Mouse (Mus musculus): ENCODE measurements around the gene Adra2a. TPM values are rescaled to one million over a fixed set of nuclear protein-coding genes. Genes with fewer than 3 reads are reported as not detected.

Adra2a gene
- polyA plus RNA-seq, 1 experiment from 2014 or later: 4.1 TPM

DNA sequence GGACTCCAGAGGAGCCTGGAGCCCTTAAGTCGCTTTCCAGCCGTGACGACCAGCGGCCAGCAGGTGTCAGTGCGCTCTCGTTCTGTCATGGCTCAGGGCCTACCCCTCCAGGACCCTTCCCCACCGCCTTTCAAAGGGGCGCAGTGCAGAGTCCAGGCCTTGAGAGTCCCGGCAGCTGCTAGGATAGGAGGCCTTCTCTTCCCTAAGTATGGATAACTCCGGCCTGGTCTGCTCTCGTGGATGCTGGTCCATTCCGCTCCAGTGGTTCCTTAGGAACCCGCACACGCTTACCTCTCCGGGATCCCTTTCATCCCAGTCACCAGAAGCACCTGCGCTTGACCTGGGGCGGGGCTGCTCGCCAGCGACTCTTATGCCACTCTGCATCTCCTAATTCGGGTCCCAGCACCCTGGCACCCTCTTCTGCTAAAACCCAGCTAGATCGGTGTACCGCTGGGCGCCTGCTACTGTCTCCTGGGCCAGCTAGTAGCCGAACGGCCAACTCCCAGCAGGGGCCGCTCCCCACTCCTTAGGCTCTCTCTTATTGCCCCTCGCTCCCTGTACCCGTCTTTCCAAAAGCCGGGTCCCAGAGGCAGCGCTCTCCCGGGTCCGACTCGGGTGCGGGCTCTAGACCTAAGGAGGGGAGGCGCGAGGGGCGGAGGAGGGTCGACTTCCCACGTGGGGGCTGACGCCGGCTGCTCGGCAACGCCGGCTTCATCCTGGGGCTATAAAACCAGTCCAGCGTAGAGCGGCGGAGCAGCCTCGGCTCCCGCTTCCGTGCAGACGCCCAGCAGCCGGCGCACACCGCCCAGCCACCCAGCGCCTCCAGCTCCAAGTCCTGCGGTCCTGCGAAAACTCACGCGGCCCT lies 788 bp downstream of the Adra2a start:
- peak; percentile 86 for ATAC-seq (ENCODE audit: low FRiP score, low TSS enrichment)
- Histone ChIP-seq H3K9me3 (ENCODE audit: control insufficient read depth, low read length) (no peaks in the 10 kb centered on the region), H3K4me2 (ENCODE audit: low read length) (peak overlapping the region; percentile 100), H3K4me3 (replicated peaks; ENCODE audit: low read depth, low read length) (peak overlapping the region; percentile 60), H3K27ac (replicated peaks; ENCODE audit: low read depth, low read length) (peak overlapping the region; percentile 61), H3K36me3 (ENCODE audit: control insufficient read depth, insufficient read depth, low read length) (no peaks in the 10 kb centered on the region), H3K4me1 (ENCODE audit: control insufficient read depth, insufficient read depth, low read length) (peaks cover 22% of the 10 kb centered on the region), H3K9ac (replicated peaks; ENCODE audit: low read length) (peak overlapping the region; percentile 64), H3K27me3 (ENCODE audit: control insufficient read depth, insufficient read depth, low read length) (peaks cover 46% of the 10 kb centered on the region)
- peak; percentile 95 for DNase-seq
- WGBS: under 1% methylated on average over 58 of the region's 59 CpGs

DNA sequence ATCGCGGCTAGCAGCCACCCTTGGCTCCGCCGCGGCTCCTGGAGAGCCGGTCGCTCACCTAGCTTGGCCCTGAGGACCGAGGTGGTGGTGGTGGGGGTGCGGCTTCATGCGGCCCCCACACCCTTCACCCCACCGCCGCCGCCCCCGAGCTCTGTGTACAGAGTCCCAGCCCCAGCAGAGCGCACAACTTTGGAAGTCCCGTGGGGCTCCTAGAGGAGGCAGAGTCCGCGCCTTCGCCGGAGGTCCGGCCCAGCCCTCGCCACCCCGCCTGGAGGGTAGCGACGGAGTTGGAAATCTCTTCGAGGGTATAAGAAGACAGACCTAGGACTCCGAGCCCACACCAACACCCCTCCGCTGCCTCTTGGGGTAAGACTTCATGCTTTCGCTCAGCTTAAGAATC lies 1.5 kb downstream of the Adra2a start:
- Histone ChIP-seq H3K4me3 (replicated peaks; ENCODE audit: low read depth, low read length) (peak overlapping the region; percentile 60), H3K27me3 (ENCODE audit: control insufficient read depth, insufficient read depth, low read length) (peaks cover 48% of the 10 kb centered on the region), H3K4me2 (ENCODE audit: low read length) (peak overlapping the region; percentile 100), H3K9me3 (ENCODE audit: control insufficient read depth, low read length) (no peaks in the 10 kb centered on the region), H3K36me3 (ENCODE audit: control insufficient read depth, insufficient read depth, low read length) (no peaks in the 10 kb centered on the region), H3K27ac (replicated peaks; ENCODE audit: low read depth, low read length) (peak overlapping the region; percentile 61; the same call in 1 of the 2 replicates), H3K9ac (replicated peaks; ENCODE audit: low read length) (peak overlapping the region; percentile 64), H3K4me1 (ENCODE audit: control insufficient read depth, insufficient read depth, low read length) (peaks cover 22% of the 10 kb centered on the region)
- WGBS: under 1% methylated on average over 29 of the region's 29 CpGs
- DNase-seq: peak; percentile 53
- ATAC-seq (ENCODE audit: low FRiP score, low TSS enrichment): 0 out of 2 replicates have a peak, but pooled peaks have one; percentile 2

DNA sequence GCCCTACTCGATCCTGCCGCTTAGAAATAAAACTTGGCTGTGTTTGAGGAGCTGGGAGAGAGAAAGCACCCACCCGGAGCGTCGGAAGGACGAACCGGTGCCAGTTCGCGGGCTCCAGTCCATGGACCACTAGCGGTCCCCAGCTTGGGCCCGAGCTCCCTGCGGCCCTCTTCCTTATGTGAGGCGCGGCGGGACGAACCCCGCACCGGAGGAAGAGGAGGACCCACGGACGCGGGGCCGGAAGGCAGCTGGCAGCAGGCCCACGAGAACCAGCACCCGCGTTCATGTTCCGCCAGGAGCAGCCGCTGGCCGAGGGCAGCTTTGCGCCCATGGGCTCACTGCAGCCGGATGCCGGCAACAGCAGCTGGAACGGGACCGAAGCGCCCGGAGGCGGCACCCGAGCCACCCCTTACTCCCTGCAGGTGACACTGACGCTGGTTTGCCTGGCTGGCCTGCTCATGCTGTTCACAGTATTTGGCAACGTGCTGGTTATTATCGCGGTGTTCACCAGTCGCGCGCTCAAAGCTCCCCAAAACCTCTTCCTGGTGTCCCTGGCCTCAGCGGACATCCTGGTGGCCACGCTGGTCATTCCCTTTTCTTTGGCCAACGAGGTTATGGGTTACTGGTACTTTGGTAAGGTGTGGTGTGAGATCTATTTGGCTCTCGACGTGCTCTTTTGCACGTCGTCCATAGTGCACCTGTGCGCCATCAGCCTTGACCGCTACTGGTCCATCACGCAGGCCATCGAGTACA lies 2.2 kb downstream of the Adra2a start:
- H3K27me3 ChIP-seq (ENCODE audit: control insufficient read depth, insufficient read depth, low read length): peaks cover 48% of the 10 kb centered on the region
- H3K4me3 ChIP-seq (replicated peaks; ENCODE audit: low read depth, low read length): peak overlapping the region; percentile 60
- H3K4me2 ChIP-seq (ENCODE audit: low read length): peak overlapping the region; percentile 100
- no peak for ATAC-seq (ENCODE audit: low FRiP score, low TSS enrichment)
- H3K4me1 ChIP-seq (ENCODE audit: control insufficient read depth, insufficient read depth, low read length): peaks cover 22% of the 10 kb centered on the region
- WGBS: 2% methylated on average over 54 of the region's 55 CpGs
- H3K9me3 ChIP-seq (ENCODE audit: control insufficient read depth, low read length): no peaks in the 10 kb centered on the region
- H3K27ac ChIP-seq (replicated peaks; ENCODE audit: low read depth, low read length): 0 out of 2 replicates have a peak overlapping the region, but pooled peaks have one; percentile 26
- DNase-seq: peak; percentile 54
- peak overlapping the region; percentile 57 for H3K9ac ChIP-seq (replicated peaks; ENCODE audit: low read length)
- H3K36me3 ChIP-seq (ENCODE audit: control insufficient read depth, insufficient read depth, low read length): no peaks in the 10 kb centered on the region

DNA sequence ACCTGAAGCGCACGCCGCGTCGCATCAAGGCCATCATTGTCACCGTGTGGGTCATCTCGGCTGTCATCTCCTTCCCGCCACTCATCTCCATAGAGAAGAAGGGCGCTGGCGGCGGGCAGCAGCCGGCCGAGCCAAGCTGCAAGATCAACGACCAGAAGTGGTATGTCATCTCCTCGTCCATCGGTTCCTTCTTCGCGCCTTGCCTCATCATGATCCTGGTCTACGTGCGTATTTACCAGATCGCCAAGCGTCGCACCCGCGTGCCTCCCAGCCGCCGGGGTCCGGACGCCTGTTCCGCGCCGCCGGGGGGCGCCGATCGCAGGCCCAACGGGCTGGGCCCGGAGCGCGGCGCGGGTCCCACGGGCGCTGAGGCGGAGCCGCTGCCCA lies 2.7 kb downstream of the Adra2a start:
- ATAC-seq (ENCODE audit: low FRiP score, low TSS enrichment): no peak
- no peaks in the 10 kb centered on the region for H3K36me3 ChIP-seq (ENCODE audit: control insufficient read depth, insufficient read depth, low read length)
- DNase-seq: peak; percentile 61
- no peak overlapping the region for H3K27ac ChIP-seq (replicated peaks; ENCODE audit: low read depth, low read length)
- peak overlapping the region; percentile 57; the same call in 1 of the 2 replicates for H3K9ac ChIP-seq (replicated peaks; ENCODE audit: low read length)
- no peaks in the 10 kb centered on the region for H3K9me3 ChIP-seq (ENCODE audit: control insufficient read depth, low read length)
- H3K27me3 ChIP-seq (ENCODE audit: control insufficient read depth, insufficient read depth, low read length): peaks cover 48% of the 10 kb centered on the region
- H3K4me3 ChIP-seq (replicated peaks; ENCODE audit: low read depth, low read length): peak overlapping the region; percentile 60
- peaks cover 22% of the 10 kb centered on the region for H3K4me1 ChIP-seq (ENCODE audit: control insufficient read depth, insufficient read depth, low read length)
- WGBS: under 1% methylated on average over 46 of the region's 46 CpGs
- H3K4me2 ChIP-seq (ENCODE audit: low read length): peak overlapping the region; percentile 100

DNA sequence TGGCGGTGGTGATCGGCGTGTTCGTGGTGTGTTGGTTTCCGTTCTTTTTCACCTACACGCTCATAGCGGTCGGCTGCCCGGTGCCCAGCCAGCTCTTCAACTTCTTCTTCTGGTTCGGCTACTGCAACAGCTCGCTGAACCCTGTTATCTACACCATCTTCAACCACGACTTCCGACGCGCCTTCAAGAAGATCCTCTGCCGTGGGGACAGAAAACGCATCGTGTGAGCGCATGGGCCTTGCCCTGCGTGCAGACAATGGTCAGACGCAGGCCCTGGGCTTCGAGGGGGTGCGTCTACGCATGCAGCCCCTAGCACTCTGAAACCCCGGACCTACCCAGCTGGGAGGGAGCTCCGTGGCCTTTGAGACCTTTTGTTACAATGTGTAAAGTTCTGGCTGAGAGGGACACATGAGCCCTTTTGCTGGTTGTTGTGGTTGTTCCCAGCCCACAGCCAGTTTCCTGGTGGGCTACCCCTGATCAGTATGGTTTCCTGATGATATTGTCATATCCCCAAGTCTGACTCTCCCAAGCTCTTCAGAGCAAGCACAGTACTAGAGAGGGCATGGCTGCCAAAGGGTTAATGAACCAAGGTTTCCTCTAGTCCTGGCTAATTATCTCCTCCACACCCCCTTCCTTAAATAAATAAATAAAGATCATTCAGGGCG lies 3.6 kb downstream of the Adra2a start:
- peak; percentile 56 for DNase-seq
- no peaks in the 10 kb centered on the region for H3K9me3 ChIP-seq (ENCODE audit: control insufficient read depth, low read length)
- peak overlapping the region; percentile 100 for H3K4me2 ChIP-seq (ENCODE audit: low read length)
- no peak overlapping the region for H3K27ac ChIP-seq (replicated peaks; ENCODE audit: low read depth, low read length)
- ATAC-seq (ENCODE audit: low FRiP score, low TSS enrichment): no peak
- peaks cover 22% of the 10 kb centered on the region for H3K4me1 ChIP-seq (ENCODE audit: control insufficient read depth, insufficient read depth, low read length)
- peak overlapping the region; percentile 60 for H3K4me3 ChIP-seq (replicated peaks; ENCODE audit: low read depth, low read length)
- H3K27me3 ChIP-seq (ENCODE audit: control insufficient read depth, insufficient read depth, low read length): peaks cover 48% of the 10 kb centered on the region
- H3K9ac ChIP-seq (replicated peaks; ENCODE audit: low read length): peak overlapping the region; percentile 57; the same call in 1 of the 2 replicates
- under 1% methylated on average over 27 of the region's 27 CpGs for WGBS
- no peaks in the 10 kb centered on the region for H3K36me3 ChIP-seq (ENCODE audit: control insufficient read depth, insufficient read depth, low read length)

DNA sequence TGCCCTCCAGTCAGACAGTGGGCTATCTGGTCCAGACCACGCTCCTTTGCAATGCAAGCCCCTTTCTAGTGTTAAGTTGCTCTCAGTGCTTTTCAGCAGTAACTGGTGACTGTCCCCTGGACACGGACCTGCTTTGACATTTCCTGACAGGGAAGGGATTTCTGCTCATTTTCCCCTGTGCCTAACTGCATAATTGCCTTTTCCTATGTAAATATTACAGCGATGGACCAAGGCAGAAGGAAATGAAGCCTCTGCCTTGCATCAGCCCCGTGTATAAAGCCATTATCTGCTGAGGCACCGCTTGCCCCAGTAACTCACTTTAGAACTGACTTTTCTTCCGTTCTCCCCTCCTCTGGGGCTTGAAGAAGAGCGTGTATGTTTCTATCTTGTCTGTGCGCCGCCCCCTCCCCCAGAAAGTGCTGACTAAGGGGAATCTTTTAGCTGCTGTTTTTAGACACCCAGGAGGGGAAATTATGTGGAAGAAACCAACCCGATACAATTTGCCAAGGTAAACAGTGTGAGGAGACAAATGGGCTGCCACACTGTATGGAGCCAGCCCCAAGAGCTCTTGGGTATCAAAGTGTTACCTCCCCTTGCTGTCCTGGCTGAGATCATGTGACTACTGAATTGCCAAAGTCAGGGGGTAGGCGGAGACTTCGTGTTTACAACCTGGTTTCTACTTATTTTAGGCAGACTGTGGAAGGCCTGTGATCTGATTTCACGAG lies 4.4 kb downstream of the Adra2a start:
- H3K27ac ChIP-seq (replicated peaks; ENCODE audit: low read depth, low read length): no peak overlapping the region
- H3K36me3 ChIP-seq (ENCODE audit: control insufficient read depth, insufficient read depth, low read length): no peaks in the 10 kb centered on the region
- H3K4me3 ChIP-seq (replicated peaks; ENCODE audit: low read depth, low read length): peak overlapping the region; percentile 60; the same call in 1 of the 2 replicates
- no peak overlapping the region for H3K9ac ChIP-seq (replicated peaks; ENCODE audit: low read length)
- ATAC-seq (ENCODE audit: low FRiP score, low TSS enrichment) (no peak), DNase-seq (peak; percentile 23)
- H3K4me1 ChIP-seq (ENCODE audit: control insufficient read depth, insufficient read depth, low read length): peaks cover 22% of the 10 kb centered on the region
- WGBS: 13% methylated on average over 13 of the region's 13 CpGs
- H3K4me2 ChIP-seq (ENCODE audit: low read length): peak overlapping the region; percentile 100
- peaks cover 48% of the 10 kb centered on the region for H3K27me3 ChIP-seq (ENCODE audit: control insufficient read depth, insufficient read depth, low read length)
- no peaks in the 10 kb centered on the region for H3K9me3 ChIP-seq (ENCODE audit: control insufficient read depth, low read length)

DNA sequence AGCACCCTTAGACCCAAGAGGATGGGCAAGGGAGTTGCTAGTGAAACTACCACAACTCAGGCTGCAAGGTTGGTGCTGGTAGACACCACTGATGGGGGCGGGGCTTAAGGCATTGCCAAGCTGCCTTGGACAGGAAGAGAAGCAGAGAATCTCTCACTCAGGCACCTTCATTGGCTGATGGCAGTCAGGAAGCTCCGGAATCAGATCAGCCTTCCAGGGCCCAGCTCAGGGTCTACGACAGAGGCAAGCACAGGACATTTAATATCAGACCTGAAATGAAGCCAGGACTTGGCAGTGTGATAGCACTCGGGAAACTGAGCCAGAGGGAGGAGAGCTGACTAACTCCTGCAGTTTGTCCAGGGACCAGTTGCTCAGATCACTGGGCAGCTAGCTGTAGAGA lies 7.7 kb downstream of the Adra2a start:
- ATAC-seq (ENCODE audit: low FRiP score, low TSS enrichment) (no peak), DNase-seq (no peak)
- Histone ChIP-seq H3K4me3 (replicated peaks; ENCODE audit: low read depth, low read length) (no peak overlapping the region), H3K9ac (replicated peaks; ENCODE audit: low read length) (no peak overlapping the region), H3K4me2 (ENCODE audit: low read length) (no peak overlapping the region), H3K4me1 (ENCODE audit: control insufficient read depth, insufficient read depth, low read length) (peaks cover 13% of the 10 kb centered on the region), H3K9me3 (ENCODE audit: control insufficient read depth, low read length) (no peaks in the 10 kb centered on the region), H3K36me3 (ENCODE audit: control insufficient read depth, insufficient read depth, low read length) (no peaks in the 10 kb centered on the region), H3K27me3 (ENCODE audit: control insufficient read depth, insufficient read depth, low read length) (peaks cover 33% of the 10 kb centered on the region), H3K27ac (replicated peaks; ENCODE audit: low read depth, low read length) (no peak overlapping the region)
- 74% methylated on average over 4 of the region's 4 CpGs for WGBS

DNA sequence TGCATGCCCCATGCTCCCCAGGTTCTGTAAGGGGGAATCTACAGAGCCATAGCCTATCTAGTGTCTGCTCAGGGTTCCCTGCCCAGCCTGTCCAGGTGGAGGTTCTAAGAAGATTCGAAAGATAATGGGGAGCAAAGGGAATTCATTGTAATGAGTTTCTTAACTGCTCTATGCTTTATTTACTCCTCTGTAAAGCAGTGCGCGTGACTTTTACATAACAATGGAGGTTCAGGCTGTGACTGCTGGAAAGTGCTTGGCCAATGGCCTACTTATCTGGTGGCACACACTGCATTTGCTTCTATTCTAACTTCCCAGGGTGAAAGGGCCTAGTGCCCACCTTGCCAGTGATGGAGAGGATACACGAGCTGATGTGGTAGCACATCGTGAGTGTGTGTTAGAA lies 11.9 kb downstream of the Adra2a start:
- H3K4me3 ChIP-seq (replicated peaks; ENCODE audit: low read depth, low read length): no peak overlapping the region
- no peaks in the 10 kb centered on the region for H3K36me3 ChIP-seq (ENCODE audit: control insufficient read depth, insufficient read depth, low read length)
- no peak overlapping the region for H3K4me2 ChIP-seq (ENCODE audit: low read length)
- no peaks in the 10 kb centered on the region for H3K9me3 ChIP-seq (ENCODE audit: control insufficient read depth, low read length)
- H3K4me1 ChIP-seq (ENCODE audit: control insufficient read depth, insufficient read depth, low read length): no peaks in the 10 kb centered on the region
- WGBS: 41% methylated on average over 5 of the region's 5 CpGs
- H3K9ac ChIP-seq (replicated peaks; ENCODE audit: low read length): no peak overlapping the region
- no peaks in the 10 kb centered on the region for H3K27me3 ChIP-seq (ENCODE audit: control insufficient read depth, insufficient read depth, low read length)
- ATAC-seq (ENCODE audit: low FRiP score, low TSS enrichment) (no peak), DNase-seq (no peak)
- H3K27ac ChIP-seq (replicated peaks; ENCODE audit: low read depth, low read length): no peak overlapping the region

Data from midbrain, embryonic 14.5 days (tissue).